11 mouse cellular contexts compared by ENCODE assay signal in genomic region chr12:70067849-70068248, GRCm38 (mm10). TPM values are rescaled to one million over a fixed set of nuclear protein-coding genes. Genes with fewer than 3 reads are reported as not detected.
A peak's percentile ranks its signal among the peaks of the same experiment; 100 is the strongest.
DNase-seq lines count a peak whose midpoint lies in the region; ATAC-seq and TF ChIP-seq lines count a peak whose summit lies in the region.
"Had no signal": no experiment of that assay in that cellular context is flagged by ENCODE, and none has a peak within 500 bp of the region (broad histone marks: within the 10 kb centered on the region; RNA-seq: fewer than 3 reads in every experiment).

No protein-coding gene starts in this region.

- no peak for ATAC-seq in hindbrain, embryonic 11.5 days (ENCODE audit: low FRiP score)
- peak; percentile 24 for ATAC-seq in Patski
- ATAC-seq in hindbrain, embryonic 12.5 days (ENCODE audit: low FRiP score): no peak
- ATAC-seq in neural tube, embryonic 12.5 days (ENCODE audit: low FRiP score, low read depth): peak; percentile 17; the same call in 1 of the 2 replicates
- ATAC-seq in megakaryocyte, adult 5-6 weeks (ENCODE audit: poor library complexity, severe bottlenecking): no peak
- ATAC-seq: CD4-positive, CD25-positive, alpha-beta regulatory T cell, adult 4 months had no signal

- no peaks in the 10 kb centered on the region for H3K27me3 ChIP-seq in hindbrain, embryonic 10.5 days (ENCODE audit: insufficient read depth, poor library complexity, severe bottlenecking)
- no peaks in the 10 kb centered on the region for H3K27me3 ChIP-seq in hindbrain, embryonic 11.5 days (ENCODE audit: control insufficient read depth, insufficient read depth, low read length)
- no peaks in the 10 kb centered on the region for H3K27me3 ChIP-seq in Patski
- H3K27me3 ChIP-seq in hindbrain, embryonic 12.5 days: no peaks in the 10 kb centered on the region
- no peaks in the 10 kb centered on the region for H3K27me3 ChIP-seq in neural tube, embryonic 12.5 days (replicated peaks)
- H3K27me3 ChIP-seq: megakaryocyte, embryonic 14.5 days had no signal

- peaks cover 6% of the 10 kb centered on the region; the same call in 1 of the 2 replicates for H3K36me3 ChIP-seq in hindbrain, embryonic 10.5 days
- H3K36me3 ChIP-seq in hindbrain, embryonic 11.5 days (ENCODE audit: control insufficient read depth, insufficient read depth, low read length): no peaks in the 10 kb centered on the region
- no peaks in the 10 kb centered on the region for H3K36me3 ChIP-seq in hindbrain, embryonic 12.5 days
- no peaks in the 10 kb centered on the region for H3K36me3 ChIP-seq in neural tube, embryonic 12.5 days

- POLR2A ChIA-PET in Patski (lab: Charles Lee): interaction anchor here (0.7 kb wide), 1 partner anchor 69 kb away, joined by 3 read pairs; no protein-coding TSS in a partner anchor

- H3K27ac ChIP-seq in hindbrain, embryonic 10.5 days: peak overlapping the region; percentile 13; the same call in 1 of the 2 replicates
- H3K27ac ChIP-seq in hindbrain, embryonic 11.5 days (ENCODE audit: low read depth, low read length): no peak overlapping the region
- peak overlapping the region; percentile 71 for H3K27ac ChIP-seq in hindbrain, embryonic 12.5 days
- H3K27ac ChIP-seq in neural tube, embryonic 12.5 days: no peak overlapping the region
- H3K27ac ChIP-seq: liver, embryonic 14.5 days had no signal

- in situ Hi-C loops in Patski (cut with MboI; ENCODE audit: low pct_unique_long_range_greater_than_20kb): loop anchor here (5.0 kb wide), 1 partner anchor 74 kb away; no protein-coding TSS in a partner anchor

- no peak overlapping the region for H3K4me2 ChIP-seq in hindbrain, embryonic 11.5 days (replicated peaks; ENCODE audit: low read depth, low read length)
- no peak overlapping the region for H3K4me2 ChIP-seq in hindbrain, embryonic 12.5 days (replicated peaks)
- H3K4me2 ChIP-seq in neural tube, embryonic 12.5 days (replicated peaks): no peak overlapping the region

- no peak for TF ChIP-seq CTCF in Patski (IDR thresholded peaks at IDR 0.05)

- peaks cover 51% of the 10 kb centered on the region for H3K4me1 ChIP-seq in hindbrain, embryonic 10.5 days (replicated peaks)
- H3K4me1 ChIP-seq in hindbrain, embryonic 11.5 days (replicated peaks; ENCODE audit: control insufficient read depth, insufficient read depth, low read length): peaks cover 12% of the 10 kb centered on the region
- H3K4me1 ChIP-seq in hindbrain, embryonic 12.5 days: peaks cover 36% of the 10 kb centered on the region
- peaks cover 40% of the 10 kb centered on the region for H3K4me1 ChIP-seq in neural tube, embryonic 12.5 days

- H3K9ac ChIP-seq in hindbrain, embryonic 11.5 days (ENCODE audit: low read depth, low read length): no peak overlapping the region
- no peak overlapping the region for H3K9ac ChIP-seq in hindbrain, embryonic 12.5 days
- H3K9ac ChIP-seq in neural tube, embryonic 12.5 days: no peak overlapping the region
- H3K9ac ChIP-seq: liver, embryonic 14.5 days had no signal

- no peak overlapping the region for H3K4me3 ChIP-seq in hindbrain, embryonic 10.5 days
- no peak overlapping the region for H3K4me3 ChIP-seq in hindbrain, embryonic 11.5 days (ENCODE audit: low read depth, low read length)
- no peak overlapping the region for H3K4me3 ChIP-seq in hindbrain, embryonic 12.5 days
- no peak overlapping the region for H3K4me3 ChIP-seq in neural tube, embryonic 12.5 days
- H3K4me3 ChIP-seq: megakaryocyte, embryonic 14.5 days had no signal

- CTCF ChIA-PET in Patski (lab: Charles Lee): no interaction called here

- 72% methylated on average over 9 of the region's 9 CpGs for WGBS in hindbrain, embryonic 10.5 days
- WGBS in hindbrain, embryonic 11.5 days: 57% methylated on average over 9 of the region's 9 CpGs
- 63% methylated on average over 9 of the region's 9 CpGs for WGBS in hindbrain, embryonic 12.5 days
- 26% methylated on average over 9 of the region's 9 CpGs for WGBS in neural tube, embryonic 12.5 days

- DNase-seq in hindbrain, embryonic 10.5 days (ENCODE audit: low spot score): no peak
- no peak for DNase-seq in hindbrain, embryonic 11.5 days (ENCODE audit: low spot score)
- peak; percentile 19 for DNase-seq in Patski (ENCODE audit: low read depth, low spot score)
- no peak for DNase-seq in urinary bladder, postnatal 14 days (ENCODE audit: low spot score)
- DNase-seq in ovary, adult 18-20 months (ENCODE audit: low spot score): no peak

- H3K9me3 ChIP-seq in hindbrain, embryonic 10.5 days: no peaks in the 10 kb centered on the region
- H3K9me3 ChIP-seq in hindbrain, embryonic 11.5 days (ENCODE audit: control insufficient read depth, low read length): no peaks in the 10 kb centered on the region
- no peaks in the 10 kb centered on the region for H3K9me3 ChIP-seq in hindbrain, embryonic 12.5 days (replicated peaks)
- H3K9me3 ChIP-seq in neural tube, embryonic 12.5 days: no peaks in the 10 kb centered on the region
- H3K9me3 ChIP-seq: megakaryocyte, embryonic 14.5 days had no signal

RNA-seq across cellular contexts. Expression of gene Nin, which starts 45.7 kb away (rescaled TPM):
- polyA plus RNA-seq in hindbrain, embryonic 10.5 days (2016; fragmentation: Nextera tagmentation; extraction: Ambion mirVana): 10.3 and 13.7 TPM in 2 replicates
- polyA plus RNA-seq in hindbrain, embryonic 11.5 days (2014; fragmentation: Nextera tagmentation; extraction: Ambion mirVana): 14.9 and 15.4 TPM in 2 replicates
- polyA plus RNA-seq in Patski (2021): 29.7 TPM
- 15.7 and 17.0 TPM in 2 replicates for polyA plus RNA-seq in hindbrain, embryonic 12.5 days (2016; fragmentation: Nextera tagmentation; extraction: Ambion mirVana)
- 18.9 and 19.3 TPM in 2 replicates for polyA plus RNA-seq in neural tube, embryonic 12.5 days (2016; fragmentation: Nextera tagmentation; extraction: Ambion mirVana)
- total RNA-seq in megakaryocyte, adult 5-6 weeks (2015): 154 and 171 TPM in 2 replicates
- 227 and 264 TPM in 2 replicates for total RNA-seq in megakaryocyte, adult 5-6 weeks (2017)

Comparison
In these comparisons a context has a peak if more than half of its experiments do, and no peak if none do; other contexts are left out.
1. H3K27ac ChIP-seq: peak in hindbrain, embryonic 10.5 days (single experiment) and hindbrain, embryonic 12.5 days (single experiment); none in hindbrain, embryonic 11.5 days (single experiment) and neural tube, embryonic 12.5 days (single experiment).
2. ATAC-seq: peak in Patski (single experiment) and neural tube, embryonic 12.5 days (single experiment); none in hindbrain, embryonic 11.5 days (single experiment), hindbrain, embryonic 12.5 days (single experiment) and megakaryocyte, adult 5-6 weeks (single experiment).